Mouse (Mus musculus) frontal cortex, postnatal 25 days (tissue): Measurements from ENCODE around the gene Piwil1.
A peak's percentile ranks its signal among the peaks of the same experiment; 100 is the strongest.
"Not testable (repeated sequence)": the region's sequence is repeated elsewhere in the genome, so short reads cannot be mapped to it uniquely, and the experiment has no call there.

ENCODE experiments used
- DNase-seq, 2 experiments: peaks; one replicate each; pipeline ENCODE4 v3.0.0; 2022; ENCODE audit warnings: low spot score in 2 of 2

Piwil1 gene

DNA sequence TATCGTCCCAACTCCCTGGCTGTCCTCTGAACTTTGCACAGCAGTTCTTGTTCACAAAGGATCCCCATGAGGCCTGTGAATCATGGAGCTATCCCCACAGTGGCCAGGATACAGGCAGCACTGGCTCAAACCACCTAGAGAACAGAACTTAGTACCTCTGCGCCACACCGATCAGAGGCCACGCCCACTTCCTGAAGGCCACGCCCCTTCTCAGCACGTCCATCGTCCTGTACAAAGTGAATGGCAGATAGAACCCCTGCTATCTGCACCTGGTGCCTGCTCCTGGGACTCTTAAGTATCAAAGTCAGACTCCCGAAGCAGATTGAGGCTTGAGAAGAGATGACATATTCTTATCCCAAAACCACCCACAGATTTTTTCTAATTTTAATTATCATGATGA is 8.3 kb downstream of the Piwil1 start:
- DNase-seq: no peak

DNA sequence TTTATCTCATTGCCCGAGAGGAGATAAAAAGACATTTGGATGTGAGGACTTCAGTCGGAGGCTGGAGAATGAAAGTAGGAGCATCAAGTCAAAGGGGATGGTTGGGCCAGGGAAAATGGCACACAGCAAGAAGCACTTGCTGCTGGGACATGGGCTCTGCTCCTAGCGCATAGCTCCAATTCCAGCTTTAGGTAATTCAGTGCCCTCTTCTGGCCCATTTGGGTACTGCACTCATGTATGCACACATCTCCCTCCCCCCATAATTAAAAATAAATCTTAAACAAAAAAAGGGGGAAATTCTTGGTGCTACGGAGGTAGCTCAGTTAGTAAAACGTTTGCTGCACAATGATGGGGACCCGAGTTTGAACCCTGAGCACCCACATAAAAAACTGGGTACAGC is 9.5 kb downstream of the Piwil1 start:
- no peak for DNase-seq

- no peak for DNase-seq
Measured at GRCm38 (mm10) chr5:128715171-128715570, 12.8 kb downstream of the Piwil1 start.

DNA sequence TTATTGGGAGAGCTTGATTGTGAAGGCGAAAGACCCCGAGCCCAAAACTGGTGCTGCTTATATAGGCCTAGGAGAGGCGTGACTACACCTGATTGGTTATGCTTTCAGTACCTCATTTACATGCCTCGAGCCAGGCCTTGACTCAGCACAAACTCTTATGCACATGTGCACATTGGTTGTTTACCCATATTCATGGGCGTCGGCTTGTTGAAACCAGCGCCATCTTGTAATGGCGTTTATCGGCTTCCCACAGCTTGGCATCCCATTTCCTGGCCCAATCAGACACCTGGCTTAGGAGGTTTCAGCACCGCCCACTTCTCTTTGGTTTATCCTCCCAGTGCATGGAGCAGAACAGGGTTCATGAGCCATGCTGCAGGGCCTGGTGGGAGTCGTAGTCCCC is 18.1 kb downstream of the Piwil1 start:
- DNase-seq: not testable (repeated sequence)

DNA sequence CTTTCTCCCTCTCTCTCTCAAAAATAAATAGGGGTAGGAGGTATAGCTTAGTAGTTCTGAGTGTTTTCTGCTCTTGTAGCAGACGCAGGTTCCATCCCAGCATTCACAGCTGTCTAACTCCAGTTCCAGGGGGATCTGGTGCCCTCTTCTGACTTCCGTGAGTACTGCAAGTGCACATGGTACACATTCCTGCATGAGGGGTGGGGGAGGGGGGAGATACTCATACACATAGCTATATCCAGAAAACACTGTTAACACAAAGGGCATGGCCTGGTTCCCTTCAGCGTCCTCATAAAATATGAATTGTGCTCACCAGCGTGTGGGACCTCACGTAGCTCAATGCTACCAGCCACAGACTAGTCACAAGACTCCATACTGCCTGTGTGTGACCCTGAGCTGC is 27.0 kb downstream of the Piwil1 start:
- DNase-seq: no peak

DNA sequence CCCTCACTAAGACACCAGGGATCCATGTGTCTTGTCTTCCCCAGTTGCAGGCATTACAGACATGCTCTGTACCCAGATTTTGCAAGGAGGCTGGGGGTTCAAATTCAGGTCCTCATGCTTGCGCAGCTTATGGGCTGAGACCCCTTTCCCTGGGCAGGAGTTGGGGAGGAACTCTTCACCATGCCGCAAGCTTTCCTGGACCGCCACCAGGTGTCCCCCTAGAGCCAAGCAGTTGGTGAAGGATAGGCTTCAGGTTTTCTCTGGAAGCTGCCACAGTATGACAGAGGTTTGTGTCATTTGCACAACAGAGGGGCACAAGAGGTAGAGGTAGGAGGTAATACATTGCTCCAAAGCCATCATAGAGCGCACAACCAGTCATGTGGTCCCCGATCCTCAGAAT is 28.3 kb downstream of the Piwil1 start:
- no peak for DNase-seq

- no peak for DNase-seq
Measured at GRCm38 (mm10) chr5:128732416-128733014, 30.2 kb downstream of the Piwil1 start.

DNA sequence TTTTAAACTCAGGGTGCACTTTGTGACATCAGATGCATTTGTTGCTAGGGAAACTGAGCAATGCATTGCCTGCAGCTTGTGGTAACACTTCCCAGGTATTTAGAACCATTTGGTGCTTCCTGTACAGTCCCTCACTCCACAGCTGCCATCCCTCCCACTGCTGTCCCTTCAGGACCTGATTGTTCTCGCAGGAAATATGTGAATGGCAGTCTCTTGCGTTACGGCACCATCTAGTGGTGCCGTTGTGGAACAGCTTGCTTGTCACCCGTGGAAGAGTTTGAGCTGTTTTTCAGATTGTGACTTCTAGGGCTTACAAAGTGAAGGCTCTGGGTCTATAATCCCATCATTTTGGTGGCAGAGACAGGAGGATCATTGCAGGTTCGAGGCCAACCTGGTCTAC is 31.6 kb downstream of the Piwil1 start:
- peak in 1 of 2 experiments; percentile 37 for DNase-seq

- DNase-seq: no peak
Measured at GRCm38 (mm10) chr5:128735921-128736320, 33.6 kb downstream of the Piwil1 start.

GRCm38 (mm10) chr5:128739168-128739837 is 37.0 kb downstream of the Piwil1 start:
- no peak for DNase-seq

- DNase-seq: no peak
Measured at GRCm38 (mm10) chr5:128739838-128740171, 37.5 kb downstream of the Piwil1 start.

- no peak for DNase-seq
Measured at GRCm38 (mm10) chr5:128744351-128744750, 42.0 kb downstream of the Piwil1 start.

DNA sequence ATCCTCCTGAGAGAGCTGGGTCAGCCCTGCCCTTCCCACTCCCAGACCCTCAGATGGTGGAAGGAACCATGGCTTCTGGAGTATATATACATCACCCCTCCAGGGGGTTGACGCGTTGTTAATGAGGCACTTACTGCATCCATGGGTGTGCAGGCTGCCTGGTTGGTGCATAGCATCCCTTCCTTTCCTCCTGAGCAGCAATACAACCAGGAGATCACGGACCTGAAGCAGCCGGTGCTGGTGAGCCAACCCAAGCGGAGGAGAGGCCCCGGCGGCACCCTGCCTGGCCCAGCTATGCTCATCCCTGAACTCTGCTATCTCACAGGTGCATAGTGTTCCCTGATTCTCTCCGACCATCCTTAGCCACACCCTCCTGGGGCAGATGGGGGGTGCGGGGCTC is 42.9 kb downstream of the Piwil1 start:
- DNase-seq: no peak

DNA sequence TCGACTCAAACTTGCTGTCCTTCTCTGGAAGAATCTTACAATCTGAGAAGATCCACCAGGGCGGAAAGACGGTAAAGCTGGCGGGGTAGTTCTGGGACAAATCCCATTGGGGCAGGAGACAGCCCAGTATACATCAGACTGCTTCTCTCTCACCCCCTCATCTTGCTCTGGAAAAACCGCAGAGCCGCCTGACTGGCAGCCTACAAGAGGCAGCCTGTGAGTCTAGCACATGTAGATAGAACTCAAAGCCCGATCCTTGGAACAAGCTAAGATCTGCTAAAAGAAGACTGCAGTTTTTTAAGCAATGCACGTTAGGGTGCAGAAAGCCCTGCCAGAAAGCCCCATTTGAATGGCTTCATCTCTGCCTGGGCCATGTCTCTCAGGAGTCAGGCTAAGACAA is 43.9 kb downstream of the Piwil1 start:
- no peak for DNase-seq

GRCm38 (mm10) chr5:128761118-128761517 is 58.8 kb downstream of the Piwil1 start:
- DNase-seq: no peak

GRCm38 (mm10) chr5:128769026-128769631 is 66.8 kb downstream of the Piwil1 start:
- DNase-seq: no peak

DNA sequence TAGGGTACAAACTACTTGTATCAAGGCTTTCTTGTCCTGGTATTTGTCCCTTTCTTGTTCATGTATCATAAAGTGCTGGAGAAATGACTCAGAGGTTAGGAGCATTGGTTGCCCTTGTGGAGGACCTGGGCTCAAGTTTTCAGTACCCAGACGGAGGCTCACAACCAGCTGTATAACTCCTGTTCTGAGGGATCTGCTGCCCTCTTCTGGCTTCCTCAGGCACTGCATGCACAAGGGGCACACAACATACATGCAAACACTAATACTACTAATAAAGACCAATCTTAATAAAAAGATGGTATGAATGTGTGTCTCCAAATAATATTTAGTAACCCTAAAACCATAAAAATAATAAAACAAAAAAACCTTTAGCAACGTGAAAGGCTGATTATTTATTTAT is 74.1 kb downstream of the Piwil1 start:
- DNase-seq: no peak

DNA sequence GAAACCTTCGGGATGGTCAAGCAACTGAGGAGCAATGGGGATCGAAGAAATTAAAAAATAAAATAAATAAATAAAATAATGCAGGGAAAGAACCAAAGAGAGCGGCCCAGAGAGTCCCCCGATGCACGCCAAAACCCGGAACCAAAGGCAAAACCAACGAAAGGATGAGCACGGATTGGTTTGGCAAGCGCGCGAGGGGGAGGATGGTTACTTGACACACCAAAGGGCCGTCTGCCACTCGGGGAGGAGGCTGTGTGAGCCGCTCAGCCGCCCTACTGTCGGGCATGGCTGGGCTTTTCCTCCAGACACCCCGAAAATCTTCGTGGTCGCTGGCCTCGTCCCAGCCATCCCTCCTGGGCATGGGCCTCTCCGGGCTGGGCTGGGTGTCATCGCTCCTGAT is 79.3 kb downstream of the Piwil1 start:
- no peak for DNase-seq

DNA sequence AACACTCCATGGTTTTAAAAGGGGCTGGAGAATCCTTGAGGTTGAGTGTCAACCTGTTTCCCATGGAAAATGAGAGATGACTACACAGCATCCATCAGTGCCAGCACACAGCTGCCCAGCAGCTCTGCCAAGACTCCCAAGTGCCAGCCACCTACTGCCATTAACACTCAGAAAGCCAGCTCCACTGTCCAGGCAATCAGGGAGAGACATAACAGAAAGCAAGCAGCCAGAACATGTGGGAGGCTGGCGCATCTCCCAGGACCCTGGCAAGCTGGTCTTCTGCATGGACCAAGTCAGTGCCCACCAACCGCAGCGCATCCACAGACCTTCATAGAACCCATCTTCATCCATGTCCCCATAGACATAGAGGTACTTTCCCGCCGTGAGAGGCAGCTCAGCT is 98.3 kb downstream of the Piwil1 start:
- DNase-seq: no peak
